Mouse (Mus musculus) testis, adult 2 months (tissue): ENCODE results near the gene Mrpl28.

Experiments
- CTCF ChIP-seq: fragments of 200-500 bp; IDR thresholded peaks from 2 replicates; pipeline ENCODE4 v1.5.1; 2012; ENCODE audit warnings: low read depth, mild to moderate bottlenecking, inconsistent platforms, low read length, moderate library complexity; ENCODE audit not compliant: control insufficient read depth, insufficient read depth, insufficient replicate concordance
- POLR2A ChIP-seq: fragments of 200-500 bp; IDR thresholded peaks from 2 replicates; pipeline ENCODE4 v1.6.1; 2012; ENCODE audit warnings: low read depth, mild to moderate bottlenecking, inconsistent platforms, low read length, moderate library complexity; ENCODE audit not compliant: control insufficient read depth

- TF ChIP-seq CTCF (no peak), POLR2A (no peak)
Measured at GRCm38 (mm10) chr17:26168039-26168438, 44.7 kb downstream of the Mrpl28 start.
